Mouse (Mus musculus) stomach, embryonic 14.5 days (tissue): Measurements from ENCODE around the gene Lbp. TPM values are rescaled to one million over a fixed set of nuclear protein-coding genes. Genes with fewer than 3 reads are reported as not detected.

ENCODE experiments used
- polyA plus RNA-seq: library from polyadenylated mRNA; unstranded; fragments of >200 nt; fragmentation: Nextera tagmentation; extraction: Ambion mirVana; gene quantifications from 2 replicates; pipeline ENCODE4 v1.2.1, GENCODE M21; 2014

The Lbp gene
- polyA plus RNA-seq, 1 experiment from 2014 or later: 3.5 TPM

Other genes starting within 250 kb of the Lbp start
- gene Tgm2, start 160.1 kb upstream of the Lbp start, polyA plus RNA-seq: 56.0 and 63.4 TPM in 2 replicates
- gene D630003M21Rik, start 77.3 kb upstream of the Lbp start, polyA plus RNA-seq: 2.3 and 2.6 TPM in 2 replicates
- gene Bpi, start 48.4 kb upstream of the Lbp start, polyA plus RNA-seq: not detected in 2 replicates
- 6.5 and 10.0 TPM in 2 replicates for gene Snhg11, start 69.1 kb downstream of the Lbp start, polyA plus RNA-seq
- gene Ralgapb, start 103.4 kb downstream of the Lbp start, polyA plus RNA-seq: 26.8 and 26.9 TPM in 2 replicates
- 0.77 and 1.2 TPM in 2 replicates for gene Adig, start 196.1 kb downstream of the Lbp start, polyA plus RNA-seq
- gene Arhgap40, start 206.3 kb downstream of the Lbp start, polyA plus RNA-seq: 1.4 and 1.7 TPM in 2 replicates